Mouse (Mus musculus) MEL (cell line): Measurements from ENCODE around the gene Tnni3k. TPM values are rescaled to one million over a fixed set of nuclear protein-coding genes. Genes with fewer than 3 reads are reported as not detected.

Experiments used
- DNase-seq: peaks from one replicate; pipeline ENCODE4 v3.0.0; 2011; ENCODE audit warnings: low read depth, low spot score
- H3K27ac ChIP-seq: 2 replicates; pipeline ENCODE4 v1.5.1; 2012; ENCODE audit warnings: low read depth, mild to moderate bottlenecking, control low read depth, low read length, moderate library complexity; ENCODE audit not compliant: control insufficient read depth
- H3K27me3 ChIP-seq, 2 experiments: fragments of 150-350 bp in 1 of 2; sonication (generic) in 1 of 2; 2 replicates each; pipeline ENCODE4 v1.6.1; 2012; ENCODE audit warnings: low read length in 2 of 2, mild to moderate bottlenecking in 2 of 2, improper control_type of control experiment in 1 of 2, moderate library complexity in 1 of 2; ENCODE audit not compliant: insufficient read depth in 2 of 2, control insufficient read depth in 1 of 2
- H3K36me3 ChIP-seq, 2 experiments: 2 replicates each; pipeline ENCODE4 v1.6.1; 2012 to 2014; ENCODE audit warnings: low read length in 2 of 2, improper control_type of control experiment in 1 of 2, inconsistent platforms in 1 of 2, mild to moderate bottlenecking in 1 of 2; ENCODE audit not compliant: insufficient read depth in 2 of 2, control insufficient read depth in 1 of 2
- H3K4me1 ChIP-seq, 2 experiments: fragments of 150-350 bp in 1 of 2; sonication (generic) in 1 of 2; 2 replicates each; pipeline ENCODE4 v1.6.1; 2012; ENCODE audit warnings: low read length in 2 of 2, improper control_type of control experiment in 1 of 2, mild to moderate bottlenecking in 1 of 2; ENCODE audit not compliant: insufficient read depth in 2 of 2, control insufficient read depth in 1 of 2
- H3K4me3 ChIP-seq, 2 experiments: fragments of 150-350 bp in 1 of 2; sonication (generic) in 1 of 2; 2 replicates each; pipeline ENCODE4 v1.5.1; 2012; ENCODE audit warnings: low read depth in 2 of 2, low read length in 2 of 2, mild to moderate bottlenecking in 2 of 2, moderate library complexity in 2 of 2, control low read depth in 1 of 2, improper control_type of control experiment in 1 of 2; ENCODE audit not compliant: control insufficient read depth in 1 of 2, insufficient read depth in 1 of 2
- H3K79me2 ChIP-seq: 2 replicates; pipeline ENCODE4 v1.6.1; 2012; ENCODE audit warnings: mild to moderate bottlenecking, low read length, moderate library complexity; ENCODE audit not compliant: control insufficient read depth, poor library complexity, insufficient read depth
- H3K9ac ChIP-seq: 2 replicates; pipeline ENCODE4 v1.6.1; 2012; ENCODE audit warnings: low read depth, mild to moderate bottlenecking, control low read depth, low read length, moderate library complexity; ENCODE audit not compliant: control insufficient read depth, poor library complexity, severe bottlenecking
- H3K9me3 ChIP-seq: fragments of 150-350 bp; sonication (generic); replicated peaks from 2 replicates; pipeline ENCODE4 v1.6.1; 2012; ENCODE audit warnings: mild to moderate bottlenecking, low read length, improper control_type of control experiment, moderate library complexity; ENCODE audit not compliant: insufficient read depth
- BHLHE40 ChIP-seq: IDR thresholded peaks from 2 replicates; pipeline ENCODE4 v1.6.1; 2012; ENCODE audit warnings: low read depth, mild to moderate bottlenecking, inconsistent platforms, low read length, improper control_type of control experiment, borderline replicate concordance
- CHD1 ChIP-seq: IDR thresholded peaks from 2 replicates; pipeline ENCODE4 v1.6.1; 2012; ENCODE audit warnings: low read depth, mild to moderate bottlenecking, inconsistent platforms, low read length, improper control_type of control experiment
- CTCF ChIP-seq, 3 experiments: IDR thresholded peaks in 2 of 3; conservative IDR thresholded peaks in 1 of 3; 2 replicates each; pipeline ENCODE4 v1.5.1; 2011 to 2012; ENCODE audit warnings: low read length in 3 of 3, low read depth in 2 of 3, mild to moderate bottlenecking in 2 of 3, improper control_type of control experiment in 1 of 3, inconsistent platforms in 1 of 3, mixed read lengths in 1 of 3, moderate library complexity in 1 of 3; ENCODE audit not compliant: control insufficient read depth in 1 of 3, insufficient read depth in 1 of 3, poor library complexity in 1 of 3, severe bottlenecking in 1 of 3
- ELF1 ChIP-seq: IDR thresholded peaks from 2 replicates; pipeline ENCODE4 v1.6.1; 2014; ENCODE audit warnings: low read depth, mild to moderate bottlenecking, inconsistent platforms, low read length, improper control_type of control experiment, moderate library complexity
- EP300 ChIP-seq, 2 experiments: IDR thresholded peaks; 2 replicates each; pipeline ENCODE4 v1.6.1; 2011; ENCODE audit warnings: improper control_type of control experiment in 2 of 2, low read length in 2 of 2, low read depth in 1 of 2, mild to moderate bottlenecking in 1 of 2
- ETS1 ChIP-seq: IDR thresholded peaks from 2 replicates; pipeline ENCODE4 v1.6.1; 2012; ENCODE audit warnings: low read depth, mild to moderate bottlenecking, inconsistent platforms, low read length, improper control_type of control experiment, moderate library complexity
- GABPA ChIP-seq: IDR thresholded peaks from 2 replicates; pipeline ENCODE4 v1.6.1; 2012; ENCODE audit warnings: low read depth, mild to moderate bottlenecking, inconsistent platforms, low read length, improper control_type of control experiment, moderate library complexity
- KAT2A ChIP-seq: conservative IDR thresholded peaks from 2 replicates; pipeline ENCODE4 v1.6.1; 2012; ENCODE audit warnings: low read depth, low read length, improper control_type of control experiment, inconsistent platforms
- MEF2A ChIP-seq: IDR thresholded peaks from 2 replicates; pipeline ENCODE4 v1.6.1; 2014; ENCODE audit warnings: low read depth, mild to moderate bottlenecking, inconsistent platforms, low read length, improper control_type of control experiment; ENCODE audit not compliant: poor library complexity, insufficient replicate concordance, severe bottlenecking; ENCODE audit errors: extremely low read depth
- MXI1 ChIP-seq: IDR thresholded peaks from 2 replicates; pipeline ENCODE4 v1.6.1; 2011; ENCODE audit warnings: mild to moderate bottlenecking, low read depth, low read length, improper control_type of control experiment
- MYC ChIP-seq: IDR thresholded peaks from 2 replicates; pipeline ENCODE4 v1.6.1; 2011; ENCODE audit warnings: low read depth, mild to moderate bottlenecking, low read length, improper control_type of control experiment, moderate library complexity
- NELFE ChIP-seq: IDR thresholded peaks from 2 replicates; pipeline ENCODE4 v1.6.1; 2011; ENCODE audit warnings: low read depth, low read length, improper control_type of control experiment
- NRF1 ChIP-seq: IDR thresholded peaks from 2 replicates; pipeline ENCODE4 v1.6.1; 2014; ENCODE audit warnings: low read depth, mild to moderate bottlenecking, inconsistent platforms, low read length, improper control_type of control experiment, moderate library complexity; ENCODE audit not compliant: poor library complexity, insufficient read depth, severe bottlenecking
- POLR2AphosphoS2 ChIP-seq: IDR thresholded peaks from 2 replicates; pipeline ENCODE4 v1.6.1; 2011; ENCODE audit warnings: low read length, improper control_type of control experiment
- RAD21 ChIP-seq: IDR thresholded peaks from 2 replicates; pipeline ENCODE4 v1.6.1; 2011; ENCODE audit warnings: mild to moderate bottlenecking, low read depth, low read length, improper control_type of control experiment
- RCOR1 ChIP-seq: IDR thresholded peaks from 2 replicates; pipeline ENCODE4 v1.6.1; 2012; ENCODE audit warnings: low read depth, mild to moderate bottlenecking, inconsistent platforms, low read length, improper control_type of control experiment
- SMC3 ChIP-seq: IDR thresholded peaks from 2 replicates; pipeline ENCODE4 v1.6.1; 2011; ENCODE audit warnings: low read depth, low read length, improper control_type of control experiment
- USF1 ChIP-seq: IDR thresholded peaks from 2 replicates; pipeline ENCODE4 v1.6.1; 2014; ENCODE audit warnings: low read depth, mild to moderate bottlenecking, inconsistent platforms, low read length, improper control_type of control experiment, moderate library complexity
- ZKSCAN1 ChIP-seq: IDR thresholded peaks from 2 replicates; pipeline ENCODE4 v1.6.1; 2012; ENCODE audit warnings: low read depth, mild to moderate bottlenecking, inconsistent platforms, low read length, improper control_type of control experiment, moderate library complexity
- ZMIZ1 ChIP-seq: IDR thresholded peaks from 2 replicates; pipeline ENCODE4 v1.6.1; 2012; ENCODE audit warnings: low read depth, mild to moderate bottlenecking, inconsistent platforms, low read length, improper control_type of control experiment, moderate library complexity
- ZNF384 ChIP-seq: IDR thresholded peaks from 2 replicates; pipeline ENCODE4 v1.6.1; 2012; ENCODE audit warnings: low read depth, mild to moderate bottlenecking, inconsistent platforms, low read length, improper control_type of control experiment
- polyA plus RNA-seq, 2 experiments: library from polyadenylated mRNA; stranded (reverse) in 1 of 2; unstranded in 1 of 2; fragments of >175 nt in 1 of 2; fragments of >200 nt in 1 of 2; gene quantifications; 2 replicates each; pipeline versions ENCODE4 v1.2.1 to v1.2.4; 2012; ENCODE audit warnings: low replicate concordance in 2 of 2, low read depth in 1 of 2; ENCODE audit not compliant: insufficient read length in 2 of 2, insufficient read depth in 1 of 2, missing spikeins in 1 of 2
- total RNA-seq: library from RNA; depleted of rRNA; stranded (reverse); fragments of 300-350 nt; gene quantifications from 2 replicates; pipeline ENCODE4 v1.2.3, GENCODE M21; 2012

The Tnni3k gene
- total and polyA plus RNA-seq, 3 experiments = not detected

- no peak overlapping the region for H3K27ac ChIP-seq
- no peaks in the 10 kb centered on the region for H3K36me3 ChIP-seq
- no peak overlapping the region for H3K9ac ChIP-seq
- H3K79me2 ChIP-seq = no peaks in the 10 kb centered on the region
- no peaks in the 10 kb centered on the region for H3K9me3 ChIP-seq
- DNase-seq = no peak
- H3K4me1 ChIP-seq = no peaks in the 10 kb centered on the region
- no peaks in the 10 kb centered on the region for H3K27me3 ChIP-seq
- no peak overlapping the region for H3K4me3 ChIP-seq
- TF ChIP-seq ZMIZ1 (no peak), RCOR1 (no peak)
- TF ChIP-seq, all 39 proteins: peak for 0
These were observed 248.6 kb downstream of the Tnni3k start for GRCm38 (mm10) chr3:154806626-154807025.

- Histone ChIP-seq H3K79me2 (no peaks in the 10 kb centered on the region), H3K4me1 (no peaks in the 10 kb centered on the region), H3K36me3 (no peaks in the 10 kb centered on the region), H3K27me3 (no peaks in the 10 kb centered on the region), H3K9me3 (no peaks in the 10 kb centered on the region), H3K27ac (no peak overlapping the region), H3K4me3 (no peak overlapping the region), H3K9ac (no peak overlapping the region)
- no peak for DNase-seq
- TF ChIP-seq CHD1 (no peak), RAD21 (no peak), BHLHE40 (no peak), CTCF (IDR thresholded peaks at IDR 0.05 in 2 of 3, conservative IDR thresholded peaks at IDR 0.05 in 1 of 3; ENCODE audit: control insufficient read depth in 1 of 3, insufficient read depth in 1 of 3, low read depth in 2 of 3, low read length in 3 of 3, poor library complexity in 1 of 3, severe bottlenecking in 1 of 3) (no peak), ZKSCAN1 (no peak), ZNF384 (no peak), ETS1 (no peak), KAT2A (no peak), NELFE (no peak), NRF1 (no peak), SMC3 (no peak)
These were observed 254.2 kb downstream of the Tnni3k start for GRCm38 (mm10) chr3:154800888-154801429.

- Histone ChIP-seq H3K27me3 (no peaks in the 10 kb centered on the region), H3K4me3 (no peak overlapping the region), H3K4me1 (no peaks in the 10 kb centered on the region), H3K36me3 (no peaks in the 10 kb centered on the region), H3K79me2 (no peaks in the 10 kb centered on the region), H3K27ac (no peak overlapping the region), H3K9ac (no peak overlapping the region), H3K9me3 (no peaks in the 10 kb centered on the region)
- no peak for DNase-seq
- TF ChIP-seq CHD1 = no peak
- TF ChIP-seq ELF1 = no peak
- TF ChIP-seq POLR2AphosphoS2 = no peak
- no peak for TF ChIP-seq MYC
- TF ChIP-seq GABPA = no peak
- no peak for TF ChIP-seq ZNF384
- TF ChIP-seq MEF2A = no peak
- no peak for TF ChIP-seq USF1
- no peak for TF ChIP-seq MXI1
- TF ChIP-seq EP300 (IDR thresholded peaks at IDR 0.05; ENCODE audit: low read depth in 1 of 2, low read length in 2 of 2) = no peak
- TF ChIP-seq ETS1 = no peak
These were observed 254.8 kb downstream of the Tnni3k start for GRCm38 (mm10) chr3:154800454-154800853.
